Mouse (Mus musculus): ENCODE measurements around the gene Gm45062. TPM values are rescaled to one million over a fixed set of nuclear protein-coding genes. Genes with fewer than 3 reads are reported as not detected.

Gm45062 gene
- polyA plus RNA-seq, 1 experiment = 5.8 TPM

DNA sequence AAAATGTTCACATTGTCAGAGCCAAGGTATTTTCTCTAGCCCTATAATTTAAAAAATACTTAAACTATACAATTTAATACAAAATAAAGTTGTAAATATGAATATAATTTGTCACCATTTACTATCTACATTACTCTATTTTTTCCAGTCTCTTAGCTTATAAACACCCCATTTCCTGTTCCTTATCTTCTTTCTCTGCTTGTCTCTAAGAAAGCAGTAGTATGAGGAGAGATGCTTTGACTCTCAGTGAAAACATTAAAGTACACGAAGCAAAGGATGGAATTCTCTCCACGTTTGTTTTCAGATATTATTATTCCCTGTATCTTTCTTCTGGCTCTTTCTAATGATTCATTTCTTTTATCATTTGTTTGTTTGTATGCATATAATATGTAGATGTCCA is 99.0 kb downstream of the Gm45062 start:
- no peak overlapping the region for H3K27ac ChIP-seq (ENCODE audit: insufficient read depth, low read length)
- TF ChIP-seq EP300 (IDR thresholded peaks at IDR 0.05; ENCODE audit: insufficient read depth, low read depth, low read length) (no peak), CTCF (IDR thresholded peaks at IDR 0.05; ENCODE audit: low read depth, low read length) (no peak), POLR2A (IDR thresholded peaks at IDR 0.05; ENCODE audit: insufficient read depth, low read length) (no peak)
- no peak overlapping the region for H3K9ac ChIP-seq (ENCODE audit: low read depth, poor library complexity, severe bottlenecking)
- H3K4me1 ChIP-seq (ENCODE audit: control insufficient read depth, insufficient read depth, low read length) = no peaks in the 10 kb centered on the region
- H3K4me3 ChIP-seq (ENCODE audit: low read depth, low read length) = no peak overlapping the region
- H3K36me3 ChIP-seq (ENCODE audit: control insufficient read depth, insufficient read depth, low read length, poor library complexity, severe bottlenecking) = no peaks in the 10 kb centered on the region
- H3K9me3 ChIP-seq (replicated peaks; ENCODE audit: control insufficient read depth, insufficient read depth, low read length, poor library complexity, severe bottlenecking) = no peaks in the 10 kb centered on the region
- no peaks in the 10 kb centered on the region for H3K27me3 ChIP-seq (ENCODE audit: control insufficient read depth, insufficient read depth, low read length, poor library complexity, severe bottlenecking)

DNA sequence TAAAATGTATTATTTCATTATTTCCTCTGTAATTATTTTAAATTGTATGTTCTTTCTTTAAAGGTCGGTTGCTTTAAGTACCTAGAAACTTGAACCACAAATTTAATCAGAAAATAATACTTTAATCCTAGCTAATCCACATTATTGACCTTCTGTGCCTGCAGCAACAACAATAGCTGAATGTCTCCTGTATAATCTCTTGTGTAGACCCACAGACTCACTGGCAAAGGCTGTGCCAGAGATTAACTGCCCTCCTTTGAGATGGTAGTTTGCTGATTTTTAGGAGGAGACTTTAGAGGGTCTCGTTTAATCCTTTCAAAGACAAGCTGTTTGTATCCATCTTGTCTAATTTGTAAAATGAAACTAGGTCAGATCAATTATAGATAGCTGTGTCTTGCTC is 99.5 kb downstream of the Gm45062 start:
- no peak overlapping the region for H3K9ac ChIP-seq (ENCODE audit: low read depth, poor library complexity, severe bottlenecking)
- H3K27ac ChIP-seq (ENCODE audit: insufficient read depth, low read length) = no peak overlapping the region
- H3K9me3 ChIP-seq (replicated peaks; ENCODE audit: control insufficient read depth, insufficient read depth, low read length, poor library complexity, severe bottlenecking) = no peaks in the 10 kb centered on the region
- H3K4me3 ChIP-seq (ENCODE audit: low read depth, low read length) = no peak overlapping the region
- no peaks in the 10 kb centered on the region for H3K4me1 ChIP-seq (ENCODE audit: control insufficient read depth, insufficient read depth, low read length)
- no peaks in the 10 kb centered on the region for H3K27me3 ChIP-seq (ENCODE audit: control insufficient read depth, insufficient read depth, low read length, poor library complexity, severe bottlenecking)
- H3K36me3 ChIP-seq (ENCODE audit: control insufficient read depth, insufficient read depth, low read length, poor library complexity, severe bottlenecking) = no peaks in the 10 kb centered on the region
- no peak for TF ChIP-seq EP300 (IDR thresholded peaks at IDR 0.05; ENCODE audit: insufficient read depth, low read depth, low read length)
- no peak for TF ChIP-seq POLR2A (IDR thresholded peaks at IDR 0.05; ENCODE audit: insufficient read depth, low read length)
- TF ChIP-seq CTCF (IDR thresholded peaks at IDR 0.05; ENCODE audit: low read depth, low read length) = no peak

DNA sequence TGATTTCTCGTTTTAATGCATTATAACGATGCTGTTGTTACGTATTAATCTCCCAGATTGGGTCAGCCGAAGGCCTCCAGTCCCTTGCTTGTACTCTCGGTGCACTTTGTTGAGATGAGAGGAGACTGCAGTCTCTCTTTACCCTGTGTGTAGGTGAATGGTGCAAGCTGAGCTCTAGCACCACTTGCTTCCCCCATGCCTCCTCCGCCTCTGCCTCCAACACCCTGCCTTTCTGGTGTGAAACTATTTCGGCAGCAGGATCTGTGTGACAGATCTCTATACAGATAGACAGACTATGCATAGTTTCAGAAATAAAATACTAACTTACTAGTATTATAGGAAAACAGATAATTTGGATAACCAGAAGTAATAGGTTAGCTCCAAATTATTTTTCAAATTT is 101.6 kb downstream of the Gm45062 start:
- Histone ChIP-seq H3K9ac (ENCODE audit: low read depth, poor library complexity, severe bottlenecking) (no peak overlapping the region), H3K27me3 (ENCODE audit: control insufficient read depth, insufficient read depth, low read length, poor library complexity, severe bottlenecking) (no peaks in the 10 kb centered on the region), H3K4me3 (ENCODE audit: low read depth, low read length) (no peak overlapping the region), H3K9me3 (replicated peaks; ENCODE audit: control insufficient read depth, insufficient read depth, low read length, poor library complexity, severe bottlenecking) (no peaks in the 10 kb centered on the region), H3K36me3 (ENCODE audit: control insufficient read depth, insufficient read depth, low read length, poor library complexity, severe bottlenecking) (no peaks in the 10 kb centered on the region), H3K4me1 (ENCODE audit: control insufficient read depth, insufficient read depth, low read length) (no peaks in the 10 kb centered on the region), H3K27ac (ENCODE audit: insufficient read depth, low read length) (no peak overlapping the region)
- TF ChIP-seq EP300 (IDR thresholded peaks at IDR 0.05; ENCODE audit: insufficient read depth, low read depth, low read length) = no peak
- TF ChIP-seq POLR2A (IDR thresholded peaks at IDR 0.05; ENCODE audit: insufficient read depth, low read length) = no peak
- TF ChIP-seq CTCF (IDR thresholded peaks at IDR 0.05; ENCODE audit: low read depth, low read length) = no peak

GRCm38 (mm10) chr6:8364033-8364756 is 104.9 kb downstream of the Gm45062 start:
- Histone ChIP-seq H3K9ac (ENCODE audit: low read depth, poor library complexity, severe bottlenecking) (no peak overlapping the region), H3K4me1 (ENCODE audit: control insufficient read depth, insufficient read depth, low read length) (no peaks in the 10 kb centered on the region), H3K27me3 (ENCODE audit: control insufficient read depth, insufficient read depth, low read length, poor library complexity, severe bottlenecking) (no peaks in the 10 kb centered on the region), H3K4me3 (ENCODE audit: low read depth, low read length) (no peak overlapping the region), H3K27ac (ENCODE audit: insufficient read depth, low read length) (no peak overlapping the region), H3K9me3 (replicated peaks; ENCODE audit: control insufficient read depth, insufficient read depth, low read length, poor library complexity, severe bottlenecking) (no peaks in the 10 kb centered on the region), H3K36me3 (ENCODE audit: control insufficient read depth, insufficient read depth, low read length, poor library complexity, severe bottlenecking) (no peaks in the 10 kb centered on the region)
- TF ChIP-seq CTCF (IDR thresholded peaks at IDR 0.05; ENCODE audit: low read depth, low read length) (no peak), EP300 (IDR thresholded peaks at IDR 0.05; ENCODE audit: insufficient read depth, low read depth, low read length) (no peak), POLR2A (IDR thresholded peaks at IDR 0.05; ENCODE audit: insufficient read depth, low read length) (no peak)

DNA sequence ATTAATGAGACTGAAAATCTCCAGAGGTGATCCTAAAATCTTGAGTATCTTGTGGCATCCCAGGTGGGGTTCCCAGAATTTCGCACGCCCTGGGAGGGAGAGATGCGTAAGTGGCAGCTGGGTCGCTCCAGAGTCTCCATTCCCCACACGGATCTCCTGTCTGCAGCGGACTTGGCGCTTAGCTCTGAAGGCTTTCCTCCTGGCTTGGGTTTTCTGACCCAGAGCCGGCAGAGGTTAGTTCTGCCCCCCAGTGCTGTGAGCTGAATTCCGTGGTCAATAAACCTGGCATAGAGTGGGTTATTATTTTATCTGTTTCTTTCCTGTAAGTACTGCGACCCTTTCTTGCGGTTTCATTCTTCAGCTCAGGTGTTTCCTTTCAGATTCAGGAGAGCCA is 105.5 kb downstream of the Gm45062 start:
- Histone ChIP-seq H3K9ac (ENCODE audit: low read depth, poor library complexity, severe bottlenecking) (no peak overlapping the region), H3K27ac (ENCODE audit: insufficient read depth, low read length) (no peak overlapping the region), H3K9me3 (replicated peaks; ENCODE audit: control insufficient read depth, insufficient read depth, low read length, poor library complexity, severe bottlenecking) (no peaks in the 10 kb centered on the region), H3K4me1 (ENCODE audit: control insufficient read depth, insufficient read depth, low read length) (no peaks in the 10 kb centered on the region), H3K27me3 (ENCODE audit: control insufficient read depth, insufficient read depth, low read length, poor library complexity, severe bottlenecking) (no peaks in the 10 kb centered on the region), H3K4me3 (ENCODE audit: low read depth, low read length) (no peak overlapping the region), H3K36me3 (ENCODE audit: control insufficient read depth, insufficient read depth, low read length, poor library complexity, severe bottlenecking) (no peaks in the 10 kb centered on the region)
- TF ChIP-seq EP300 (IDR thresholded peaks at IDR 0.05; ENCODE audit: insufficient read depth, low read depth, low read length) = no peak

DNA sequence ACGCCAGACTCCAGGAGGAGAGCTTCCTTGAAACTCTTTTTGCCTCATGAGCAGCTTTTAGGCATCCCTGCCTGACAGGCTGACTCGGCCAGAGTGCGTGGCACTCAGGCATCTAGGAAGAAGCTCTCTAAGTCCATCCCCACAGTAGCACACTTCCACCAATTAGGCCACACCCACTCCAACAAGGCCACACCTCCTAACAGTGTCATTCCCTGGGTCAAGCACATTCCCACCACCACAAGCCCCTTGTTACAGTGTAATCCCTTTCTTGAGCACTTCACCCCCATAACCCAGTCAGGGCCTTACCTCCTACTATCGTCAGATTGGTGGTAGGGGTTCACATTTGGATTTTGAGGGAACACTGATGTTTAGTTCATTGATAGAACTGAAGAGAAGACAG is 108.4 kb downstream of the Gm45062 start:
- H3K9me3 ChIP-seq (replicated peaks; ENCODE audit: control insufficient read depth, insufficient read depth, low read length, poor library complexity, severe bottlenecking) = no peaks in the 10 kb centered on the region
- H3K36me3 ChIP-seq (ENCODE audit: control insufficient read depth, insufficient read depth, low read length, poor library complexity, severe bottlenecking) = no peaks in the 10 kb centered on the region
- no peak overlapping the region for H3K4me3 ChIP-seq (ENCODE audit: low read depth, low read length)
- TF ChIP-seq POLR2A (IDR thresholded peaks at IDR 0.05; ENCODE audit: insufficient read depth, low read length) (no peak), EP300 (IDR thresholded peaks at IDR 0.05; ENCODE audit: insufficient read depth, low read depth, low read length) (no peak), CTCF (IDR thresholded peaks at IDR 0.05; ENCODE audit: low read depth, low read length) (no peak)
- H3K4me1 ChIP-seq (ENCODE audit: control insufficient read depth, insufficient read depth, low read length) = no peaks in the 10 kb centered on the region
- no peak overlapping the region for H3K9ac ChIP-seq (ENCODE audit: low read depth, poor library complexity, severe bottlenecking)
- H3K27ac ChIP-seq (ENCODE audit: insufficient read depth, low read length) = no peak overlapping the region
- H3K27me3 ChIP-seq (ENCODE audit: control insufficient read depth, insufficient read depth, low read length, poor library complexity, severe bottlenecking) = no peaks in the 10 kb centered on the region

All from ES-Bruce4 (cell line).